Mouse (Mus musculus) right cerebral cortex, postnatal 14 days (tissue): ENCODE results near the gene Ifit1.

Experiments used
- DNase-seq: peaks from one replicate; pipeline ENCODE4 v3.0.0; 2022

The Ifit1 gene

GRCm38 (mm10) chr19:34656511-34657298 is 16.0 kb downstream of the Ifit1 start:
- DNase-seq: no peak

- DNase-seq: peak; percentile 39
Measured at GRCm38 (mm10) chr19:34662067-34662507, 21.4 kb downstream of the Ifit1 start.

GRCm38 (mm10) chr19:34662740-34663139 is 22.1 kb downstream of the Ifit1 start:
- DNase-seq: no peak

- DNase-seq: peak; percentile 79
Measured at GRCm38 (mm10) chr19:34666127-34666526, 25.5 kb downstream of the Ifit1 start.

GRCm38 (mm10) chr19:34673476-34673875 is 32.8 kb downstream of the Ifit1 start:
- DNase-seq: no peak

- DNase-seq: no peak
Measured at GRCm38 (mm10) chr19:34678428-34678827, 37.8 kb downstream of the Ifit1 start.

GRCm38 (mm10) chr19:34684857-34685256 is 44.2 kb downstream of the Ifit1 start:
- peak; percentile 43 for DNase-seq

GRCm38 (mm10) chr19:34685530-34685929 is 44.9 kb downstream of the Ifit1 start:
- DNase-seq: no peak

GRCm38 (mm10) chr19:34691402-34691801 is 50.7 kb downstream of the Ifit1 start:
- no peak for DNase-seq

GRCm38 (mm10) chr19:34696352-34696986 is 55.8 kb downstream of the Ifit1 start:
- no peak for DNase-seq

- DNase-seq: no peak
Measured at GRCm38 (mm10) chr19:34697461-34697860, 56.8 kb downstream of the Ifit1 start.

- DNase-seq: no peak
Measured at GRCm38 (mm10) chr19:34698432-34698831, 57.8 kb downstream of the Ifit1 start.

GRCm38 (mm10) chr19:34698852-34699251 is 58.2 kb downstream of the Ifit1 start:
- no peak for DNase-seq

- DNase-seq: no peak
Measured at GRCm38 (mm10) chr19:34699300-34699699, 58.6 kb downstream of the Ifit1 start.
